In the genomic region with DNA sequence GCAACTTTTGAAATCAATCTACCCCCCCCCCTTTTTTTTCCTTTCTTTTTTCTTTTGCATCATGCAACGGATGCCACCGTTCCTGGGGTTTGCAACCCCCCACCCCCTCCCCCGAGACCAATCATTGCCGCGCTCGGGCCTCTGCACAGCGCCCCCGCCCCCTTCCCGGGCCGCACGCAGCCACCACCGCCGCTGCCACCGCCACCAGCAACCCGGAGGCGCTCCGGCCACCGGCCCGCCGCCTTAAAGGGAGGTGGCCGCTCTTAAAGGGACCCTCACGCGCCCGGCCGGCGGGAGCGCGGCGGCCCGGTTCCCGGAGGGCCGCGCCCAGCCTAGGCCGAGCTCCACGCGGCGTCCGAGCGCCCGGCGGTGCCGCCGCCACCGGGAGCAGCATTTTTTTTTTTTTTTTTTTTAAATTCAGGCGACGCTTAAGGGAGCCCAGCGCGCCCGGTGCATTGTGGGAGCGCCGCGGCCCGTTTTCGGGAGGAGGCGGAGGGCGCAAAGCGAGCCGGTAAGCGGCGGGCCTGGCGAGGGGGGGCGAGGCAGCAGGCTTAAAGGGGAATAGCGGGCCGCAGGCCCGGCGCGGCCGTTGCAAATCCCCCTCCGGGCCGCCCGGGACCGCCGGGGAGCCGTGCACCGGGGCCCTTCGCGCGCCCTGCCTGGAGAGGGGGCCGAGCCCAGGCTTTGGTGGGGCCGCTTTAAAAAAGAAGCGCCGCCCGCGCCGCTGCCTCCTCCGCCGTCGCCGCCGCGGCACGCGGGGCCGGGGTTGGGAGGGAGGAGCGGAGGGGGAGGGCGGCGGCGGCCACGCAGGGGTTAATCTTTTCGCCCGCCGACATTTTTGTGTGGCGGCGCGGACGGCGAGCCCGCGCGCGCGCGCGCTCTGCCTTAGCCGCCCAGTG, we compare ENCODE assay signal across 8 mouse cellular contexts. TPM values are rescaled to one million over a fixed set of nuclear protein-coding genes. Genes with fewer than 3 reads are reported as not detected.
DNase-seq lines count a peak whose midpoint lies in the region; ATAC-seq and TF ChIP-seq lines count a peak whose summit lies in the region.

A gene (plus strand): TSS at position 215 of the 899 bp plus-strand sequence.

- H3K4me1 ChIP-seq in hindbrain, embryonic 16.5 days (ENCODE audit: control insufficient read depth, insufficient read depth, low read depth, low read length), result peaks cover 18% of the 10 kb centered on the region

- H3K27ac ChIP-seq in gastrocnemius, adult 2 months, result peak within 1 kb of the TSS; percentile 99
- H3K27ac ChIP-seq in hindbrain, embryonic 16.5 days (ENCODE audit: low read depth, low read length), result peak within 1 kb of the TSS; percentile 98

- 0% methylated on average over 60 of the region's 115 CpGs for WGBS in hindbrain, embryonic 16.5 days

- H3K4me2 ChIP-seq in hindbrain, embryonic 16.5 days (ENCODE audit: low read length), result peak within 1 kb of the TSS; percentile 84

- H3K27me3 ChIP-seq in hindbrain, embryonic 16.5 days (replicated peaks; ENCODE audit: control insufficient read depth, insufficient read depth, low read length), result no peaks in the 10 kb centered on the region

- H3K9me3 ChIP-seq in hindbrain, embryonic 16.5 days (ENCODE audit: control insufficient read depth, low read length), result no peaks in the 10 kb centered on the region

- H3K9ac ChIP-seq in hindbrain, embryonic 16.5 days (ENCODE audit: low read depth, low read length), result peak within 1 kb of the TSS; percentile 100

- intact Hi-C loops in gastrocnemius, adult 2 months (cut with DNase I), result no loop called here

- H3K4me3 ChIP-seq in gastrocnemius, adult 2 months, result peak within 1 kb of the TSS; percentile 99
- peak within 1 kb of the TSS; percentile 92 for H3K4me3 ChIP-seq in hindbrain, embryonic 16.5 days (ENCODE audit: low read length)

- ATAC-seq in hindbrain, embryonic 16.5 days, result peak; percentile 83

- DNase-seq in ZHBTc4 (ENCODE audit: low read depth, low spot score), result peak; percentile 85
- peak; percentile 68 to 88 for DNase-seq in cerebellum, postnatal 4 days (ENCODE audit: low spot score in 2 of 2)
- peak; percentile 93 for DNase-seq in gastrocnemius, adult 2 months
- peak; percentile 78 to 86 for DNase-seq in left cerebral cortex, adult 18-20 months (ENCODE audit: low spot score in 2 of 2)
- DNase-seq in lung, postnatal 4 days, result peak; percentile 86 to 92
- peak; percentile 94 for DNase-seq in retina, postnatal 1 day
- peak; percentile 89 for DNase-seq in thymus, postnatal 4 days

- H3K36me3 ChIP-seq in hindbrain, embryonic 16.5 days (ENCODE audit: control insufficient read depth, insufficient read depth, low read length), result peaks cover 8% of the 10 kb centered on the region

- TF ChIP-seq CTCF in gastrocnemius, adult 2 months (IDR thresholded peaks at IDR 0.05), result 0 out of 2 replicates have a peak, but pooled peaks have one; percentile 6

RNA-seq across cellular contexts. Expression of the gene that starts here (rescaled TPM):
- total RNA-seq in gastrocnemius, adult 2 months (2021), result 10 to 100 TPM; 17.9 to 19.6 TPM
- 47.6 and 50.7 TPM in 2 replicates for polyA plus RNA-seq in hindbrain, embryonic 16.5 days (2015; fragmentation: Nextera tagmentation; extraction: Ambion mirVana)
- 10 to 100 TPM; 20.6 to 21.3 TPM for total RNA-seq in left cerebral cortex, adult 18-20 months (2021)

Comparison
In these comparisons a context has a peak if more than half of its experiments do, and no peak if none do; other contexts are left out.
1. Peak in every context shown above with its lines: DNase-seq, ATAC-seq, H3K4me3 ChIP-seq and H3K27ac ChIP-seq.